Mouse (Mus musculus): Measurements from ENCODE around the gene Bbs2. TPM values are rescaled to one million over a fixed set of nuclear protein-coding genes. Genes with fewer than 3 reads are reported as not detected.

Gene Bbs2
- polyA plus RNA-seq, 1 experiment from 2014 or later = 18.1 TPM

- Histone ChIP-seq H3K9me3 (no peaks in the 10 kb centered on the region), H3K9ac (peak overlapping the region; percentile 47), H3K4me1 (peaks cover 36% of the 10 kb centered on the region), H3K4me2 (peak overlapping the region; percentile 84), H3K4me3 (replicated peaks) (peak overlapping the region; percentile 73), H3K27me3 (no peaks in the 10 kb centered on the region), H3K36me3 (replicated peaks) (peaks cover 12% of the 10 kb centered on the region), H3K27ac (no peak overlapping the region)
- no peak for ATAC-seq (ENCODE audit: low FRiP score)
- WGBS = 73% methylated on average over 5 of the region's 5 CpGs
Observed at GRCm38 (mm10) chr8:94035200-94035599, 63.5 kb downstream of the Bbs2 start.

GRCm38 (mm10) chr8:94033601-94034000, 65.1 kb downstream of the Bbs2 start:
- no peak overlapping the region for H3K27ac ChIP-seq
- 26% methylated on average over 3 of the region's 3 CpGs for WGBS
- ATAC-seq (ENCODE audit: low FRiP score) = no peak
- H3K4me1 ChIP-seq = peaks cover 36% of the 10 kb centered on the region
- no peak overlapping the region for H3K4me3 ChIP-seq (replicated peaks)
- peaks cover 28% of the 10 kb centered on the region for H3K36me3 ChIP-seq (replicated peaks)
- H3K9me3 ChIP-seq = no peaks in the 10 kb centered on the region
- no peaks in the 10 kb centered on the region for H3K27me3 ChIP-seq
- 0 out of 2 replicates have a peak overlapping the region, but pooled peaks have one; percentile 17 for H3K9ac ChIP-seq
- H3K4me2 ChIP-seq = peak overlapping the region; percentile 19

- Histone ChIP-seq H3K9ac (no peak overlapping the region), H3K4me2 (no peak overlapping the region), H3K27ac (no peak overlapping the region), H3K4me3 (replicated peaks) (no peak overlapping the region), H3K4me1 (peaks cover 18% of the 10 kb centered on the region), H3K27me3 (no peaks in the 10 kb centered on the region), H3K9me3 (no peaks in the 10 kb centered on the region), H3K36me3 (replicated peaks) (peaks cover 65% of the 10 kb centered on the region)
- 94% methylated on average over 9 of the region's 9 CpGs for WGBS
- ATAC-seq (ENCODE audit: low FRiP score) = no peak
Observed at GRCm38 (mm10) chr8:94029701-94030100, 69.0 kb downstream of the Bbs2 start.

GRCm38 (mm10) chr8:94023916-94024315, 74.8 kb downstream of the Bbs2 start:
- Histone ChIP-seq H3K27ac (no peak overlapping the region), H3K36me3 (replicated peaks) (peaks cover 82% of the 10 kb centered on the region), H3K4me1 (no peaks in the 10 kb centered on the region), H3K4me2 (no peak overlapping the region), H3K27me3 (no peaks in the 10 kb centered on the region), H3K9me3 (no peaks in the 10 kb centered on the region), H3K9ac (no peak overlapping the region), H3K4me3 (replicated peaks) (no peak overlapping the region)
- WGBS = 97% methylated on average over 6 of the region's 6 CpGs
- ATAC-seq (ENCODE audit: low FRiP score) = no peak

Other genes starting within 250 kb of the Bbs2 start
- gene Amfr, start 86.1 kb downstream of the Bbs2 start, polyA plus RNA-seq (2016; fragmentation: Nextera tagmentation; extraction: Ambion mirVana) = 66.3 and 68.5 TPM in 2 replicates
- 205 and 206 TPM in 2 replicates for gene Nudt21, start 61.9 kb downstream of the Bbs2 start, polyA plus RNA-seq (2016; fragmentation: Nextera tagmentation; extraction: Ambion mirVana)
- gene Ogfod1, start 61.7 kb downstream of the Bbs2 start, polyA plus RNA-seq (2016; fragmentation: Nextera tagmentation; extraction: Ambion mirVana) = 15.0 and 15.9 TPM in 2 replicates
- not detected in 2 replicates for gene Mt4, start 38.3 kb upstream of the Bbs2 start, polyA plus RNA-seq (2016; fragmentation: Nextera tagmentation; extraction: Ambion mirVana)
- 82.2 and 103 TPM in 2 replicates for gene Mt3, start 53.7 kb upstream of the Bbs2 start, polyA plus RNA-seq (2016; fragmentation: Nextera tagmentation; extraction: Ambion mirVana)
- 34.1 and 35.0 TPM in 2 replicates for gene Mt2, start 73.7 kb upstream of the Bbs2 start, polyA plus RNA-seq (2016; fragmentation: Nextera tagmentation; extraction: Ambion mirVana)
- 64.4 and 76.2 TPM in 2 replicates for gene Mt1, start 80.2 kb upstream of the Bbs2 start, polyA plus RNA-seq (2016; fragmentation: Nextera tagmentation; extraction: Ambion mirVana)
- gene Nup93, start 115.6 kb upstream of the Bbs2 start, polyA plus RNA-seq (2016; fragmentation: Nextera tagmentation; extraction: Ambion mirVana) = 110 and 121 TPM in 2 replicates
- 0.10 TPM in 1 of 2 replicates, not detected in the other for gene Slc12a3, start 230.3 kb upstream of the Bbs2 start, polyA plus RNA-seq (2016; fragmentation: Nextera tagmentation; extraction: Ambion mirVana)

Measured in forebrain, embryonic 12.5 days (tissue).